Mouse (Mus musculus) stomach, postnatal 0 days (tissue): Measurements from ENCODE around the gene Glipr2. TPM values are rescaled to one million over a fixed set of nuclear protein-coding genes. Genes with fewer than 3 reads are reported as not detected.
A peak's percentile ranks its signal among the peaks of the same experiment; 100 is the strongest.

Experiments used
- ATAC-seq: fragments of 200-750 bp; cut with Nextera tagmentation; 2 replicates; pipeline ENCODE4 v1.8.0; 2017; ENCODE audit not compliant: low FRiP score, low TSS enrichment
- DNase-seq: peaks from one replicate; pipeline ENCODE4 v3.0.0-alpha.2; 2016; ENCODE audit warnings: low spot score
- H3K27ac ChIP-seq: fragments of 300-500 bp; sonication (generic); replicated peaks from 2 replicates; pipeline ENCODE4 v1.5.1; 2014; ENCODE audit warnings: mild to moderate bottlenecking, control low read depth
- H3K27me3 ChIP-seq: fragments of 300-500 bp; sonication (generic); 2 replicates; pipeline ENCODE4 v1.6.1; 2014; ENCODE audit warnings: low read length; ENCODE audit not compliant: control insufficient read depth, insufficient read depth
- H3K36me3 ChIP-seq: fragments of 300-500 bp; sonication (generic); 2 replicates; pipeline ENCODE4 v1.6.1; 2014; ENCODE audit warnings: low read length, mixed read lengths; ENCODE audit not compliant: control insufficient read depth, insufficient read depth
- H3K4me1 ChIP-seq: fragments of 300-500 bp; sonication (generic); replicated peaks from 2 replicates; pipeline ENCODE4 v1.6.1; 2014; ENCODE audit warnings: antibody characterized with exemption; ENCODE audit not compliant: control insufficient read depth, insufficient read depth
- H3K4me2 ChIP-seq: fragments of 300-500 bp; sonication (generic); replicated peaks from 2 replicates; pipeline ENCODE4 v1.6.1; 2014; ENCODE audit warnings: low read depth, mild to moderate bottlenecking, control low read depth, moderate library complexity
- H3K4me3 ChIP-seq: fragments of 300-500 bp; sonication (generic); 2 replicates; pipeline ENCODE4 v1.5.1; 2014; ENCODE audit warnings: low read depth, low read length, control low read depth
- H3K9ac ChIP-seq: fragments of 300-500 bp; sonication (generic); 2 replicates; pipeline ENCODE4 v1.6.1; 2014; ENCODE audit warnings: mild to moderate bottlenecking, low read length, control low read depth, mixed read lengths
- H3K9me3 ChIP-seq: fragments of 300-500 bp; sonication (generic); 2 replicates; pipeline ENCODE4 v1.6.1; 2016; ENCODE audit warnings: low read length; ENCODE audit not compliant: control insufficient read depth
- CTCF ChIP-seq: IDR thresholded peaks from 2 replicates; pipeline ENCODE4 v1.5.1; 2016; ENCODE audit warnings: antibody characterized with exemption, low read depth, mild to moderate bottlenecking, moderate library complexity
- EP300 ChIP-seq: optimal IDR thresholded peaks from 2 replicates; pipeline ENCODE3; 2016; ENCODE audit warnings: antibody characterized with exemption
- WGBS: fragments of 180-500 bp; shearing (Covaris S2); extraction: QIAGEN DNeasy Blood & Tissue Kit; methylation state at CpG from one replicate; pipeline ENCODE4 v1.1.7; 2014; 5-methylcytosine and 5-hydroxymethylcytosine counted together
- polyA plus RNA-seq: library from polyadenylated mRNA; unstranded; fragments of >200 nt; fragmentation: Nextera tagmentation; extraction: Ambion mirVana; gene quantifications from 2 replicates; pipeline ENCODE4 v1.2.1, GENCODE M21; 2015

The Glipr2 gene
- polyA plus RNA-seq, 1 experiment from 2014 or later: 46.4 TPM

DNA sequence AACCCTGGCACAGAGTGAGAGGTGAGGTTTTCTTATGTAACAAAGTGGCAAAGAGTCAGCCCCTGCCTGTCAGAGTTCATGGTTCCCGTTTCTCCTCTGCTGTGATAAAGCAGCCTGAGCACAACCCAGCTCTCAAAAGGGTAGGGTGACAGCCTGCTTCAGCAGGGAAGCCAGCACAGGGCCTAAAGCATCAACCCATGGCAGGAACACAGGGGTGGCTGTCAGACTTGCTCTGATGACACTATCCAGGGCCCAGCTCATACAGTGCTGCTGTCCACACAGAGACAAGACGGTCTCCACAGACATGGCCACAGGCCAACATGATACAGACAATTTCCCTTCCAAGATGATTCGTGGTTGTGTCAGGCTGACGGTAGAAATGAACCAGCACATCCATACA lies 25.3 kb upstream of the Glipr2 start:
- 0 out of 2 replicates have a peak, but pooled peaks cover 2% of the 10 kb centered on the region for H3K36me3 ChIP-seq
- 70% methylated on average over 4 of the region's 4 CpGs for WGBS
- H3K4me2 ChIP-seq: no peak overlapping the region
- no peak for DNase-seq
- no peaks in the 10 kb centered on the region for H3K27me3 ChIP-seq
- H3K27ac ChIP-seq: no peak overlapping the region
- no peaks in the 10 kb centered on the region for H3K9me3 ChIP-seq
- no peak overlapping the region for H3K4me3 ChIP-seq
- no peaks in the 10 kb centered on the region for H3K4me1 ChIP-seq
- 0 out of 2 replicates have a peak, but pooled peaks have one; percentile 38 for ATAC-seq
- no peak overlapping the region for H3K9ac ChIP-seq
- TF ChIP-seq EP300: no peak
- TF ChIP-seq CTCF: no peak

DNA sequence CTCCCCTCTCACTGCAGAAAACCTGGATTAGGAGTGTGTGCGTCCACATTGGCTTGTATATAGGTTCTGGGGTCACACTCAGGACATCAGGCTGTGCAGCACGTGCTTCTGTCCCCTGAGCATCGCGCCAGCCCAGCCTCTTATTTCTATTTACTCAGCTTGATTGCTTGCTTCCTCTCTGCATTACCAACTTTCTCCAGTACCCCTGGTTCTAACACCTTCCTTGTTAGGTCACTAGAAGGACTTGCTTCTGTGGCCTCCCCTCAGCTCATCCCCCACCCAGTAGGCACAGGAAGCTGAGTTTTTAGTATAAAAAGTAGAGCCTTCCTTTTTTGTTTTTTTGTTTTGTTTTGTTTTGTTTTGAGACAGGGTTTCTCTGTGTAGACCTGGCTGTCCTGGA lies 21.0 kb upstream of the Glipr2 start:
- H3K27me3 ChIP-seq: no peaks in the 10 kb centered on the region
- no peaks in the 10 kb centered on the region for H3K4me1 ChIP-seq
- no peaks in the 10 kb centered on the region for H3K9me3 ChIP-seq
- no peak overlapping the region for H3K4me2 ChIP-seq
- 68% methylated on average over 4 of the region's 4 CpGs for WGBS
- H3K9ac ChIP-seq: no peak overlapping the region
- DNase-seq: no peak
- H3K27ac ChIP-seq: no peak overlapping the region
- no peaks in the 10 kb centered on the region for H3K36me3 ChIP-seq
- H3K4me3 ChIP-seq: no peak overlapping the region
- no peak for TF ChIP-seq CTCF
- no peak for TF ChIP-seq EP300
- no peak for ATAC-seq

DNA sequence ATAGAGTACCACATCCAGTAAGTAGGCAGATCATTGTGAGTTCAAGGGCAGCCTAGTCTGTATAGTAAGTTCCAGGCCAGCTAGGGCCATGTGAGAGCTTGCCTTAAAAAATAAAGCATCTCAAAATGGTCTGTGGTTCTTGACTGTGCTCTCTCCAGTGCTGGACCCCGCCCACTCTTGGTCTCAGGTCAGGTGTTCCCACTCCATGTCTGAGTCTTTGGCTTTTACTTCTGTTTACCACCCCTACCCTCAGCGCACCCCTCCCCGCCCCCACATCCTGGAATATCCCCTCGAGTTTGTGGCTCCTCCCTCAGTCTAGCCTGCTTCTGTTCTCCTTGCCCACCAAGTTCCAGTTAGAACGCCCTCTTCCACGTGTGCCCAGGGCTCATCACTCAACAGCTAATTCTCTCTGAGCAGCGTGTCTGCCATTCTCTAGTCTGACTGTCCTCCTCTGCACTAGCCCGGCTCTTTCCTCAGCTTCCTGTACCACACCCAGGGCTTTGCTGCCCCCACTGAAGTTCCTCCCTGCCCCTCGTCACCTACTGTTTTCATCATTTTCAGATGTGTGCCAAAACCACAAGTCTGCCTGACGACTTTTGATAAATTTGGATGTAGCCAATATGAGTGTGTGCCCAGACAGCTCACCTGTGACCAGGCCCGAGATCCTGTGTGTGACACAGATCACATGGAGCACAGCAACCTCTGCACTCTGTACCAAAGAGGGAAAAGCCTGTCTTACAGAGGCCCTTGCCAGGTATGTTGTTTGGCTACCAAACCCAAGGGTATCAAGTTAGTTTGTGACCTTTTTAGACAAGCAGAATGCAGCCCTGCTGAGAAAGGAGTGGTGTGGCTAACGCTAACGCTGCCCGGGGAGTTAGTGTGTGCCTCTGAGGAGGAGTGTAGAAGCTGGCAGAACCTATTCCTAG lies 20.2 kb upstream of the Glipr2 start:
- TF ChIP-seq EP300 (no peak), CTCF (no peak)
- no peak overlapping the region for H3K9ac ChIP-seq
- no peaks in the 10 kb centered on the region for H3K4me1 ChIP-seq
- no peak overlapping the region for H3K27ac ChIP-seq
- H3K27me3 ChIP-seq: no peaks in the 10 kb centered on the region
- H3K9me3 ChIP-seq: no peaks in the 10 kb centered on the region
- WGBS: 66% methylated on average over 14 of the region's 14 CpGs
- ATAC-seq (no peak), DNase-seq (no peak)
- H3K4me3 ChIP-seq: no peak overlapping the region
- H3K4me2 ChIP-seq: no peak overlapping the region
- no peaks in the 10 kb centered on the region for H3K36me3 ChIP-seq

DNA sequence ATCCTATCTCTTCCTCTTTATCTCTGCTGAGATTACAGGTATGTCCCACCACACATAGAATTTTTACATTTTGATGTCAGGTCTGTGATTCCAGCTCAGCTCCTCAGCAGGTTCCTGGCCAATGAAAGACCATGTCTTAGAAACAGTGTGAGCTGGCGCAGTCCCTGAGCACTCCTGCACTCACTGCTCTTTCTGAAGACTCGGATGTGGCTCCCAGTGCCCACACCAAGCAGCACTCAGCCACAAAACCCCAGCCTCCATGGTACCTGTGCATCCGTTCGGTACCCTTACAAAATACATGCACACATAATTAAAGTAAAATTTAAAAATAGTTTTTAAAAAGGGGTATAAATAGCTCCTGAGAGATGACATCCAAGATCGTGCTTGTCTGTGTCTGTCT lies 15.9 kb upstream of the Glipr2 start:
- ATAC-seq (no peak), DNase-seq (no peak)
- H3K36me3 ChIP-seq: peaks cover 4% of the 10 kb centered on the region; the same call in 1 of the 2 replicates
- 89% methylated on average over 5 of the region's 5 CpGs for WGBS
- H3K27ac ChIP-seq: no peak overlapping the region
- H3K4me3 ChIP-seq: no peak overlapping the region
- no peak overlapping the region for H3K9ac ChIP-seq
- H3K4me1 ChIP-seq: no peaks in the 10 kb centered on the region
- H3K4me2 ChIP-seq: no peak overlapping the region
- no peaks in the 10 kb centered on the region for H3K9me3 ChIP-seq
- TF ChIP-seq CTCF: no peak
- no peak for TF ChIP-seq EP300
- no peaks in the 10 kb centered on the region for H3K27me3 ChIP-seq

DNA sequence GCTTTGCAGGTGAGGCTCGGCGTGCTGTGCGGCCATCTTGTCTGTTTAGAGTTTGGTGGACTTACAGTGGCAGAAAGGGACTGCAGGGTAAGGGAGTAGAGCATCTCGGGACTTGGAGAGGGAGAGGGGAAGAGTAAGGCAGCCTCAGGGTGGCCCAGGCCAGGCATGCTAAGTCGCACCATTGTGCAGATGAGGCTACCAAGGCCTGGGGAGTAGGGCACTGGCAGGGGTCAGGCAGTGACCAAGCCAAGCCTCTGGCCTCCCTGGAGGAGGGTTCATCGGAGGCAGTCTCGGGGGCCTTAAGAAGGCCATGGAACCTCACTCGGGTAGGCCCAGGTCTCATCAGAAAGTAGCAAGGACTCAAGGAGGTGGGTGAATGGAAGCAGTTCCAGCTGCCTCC lies 14.8 kb upstream of the Glipr2 start:
- WGBS: 90% methylated on average over 8 of the region's 8 CpGs
- no peak for ATAC-seq
- H3K27me3 ChIP-seq: no peaks in the 10 kb centered on the region

DNA sequence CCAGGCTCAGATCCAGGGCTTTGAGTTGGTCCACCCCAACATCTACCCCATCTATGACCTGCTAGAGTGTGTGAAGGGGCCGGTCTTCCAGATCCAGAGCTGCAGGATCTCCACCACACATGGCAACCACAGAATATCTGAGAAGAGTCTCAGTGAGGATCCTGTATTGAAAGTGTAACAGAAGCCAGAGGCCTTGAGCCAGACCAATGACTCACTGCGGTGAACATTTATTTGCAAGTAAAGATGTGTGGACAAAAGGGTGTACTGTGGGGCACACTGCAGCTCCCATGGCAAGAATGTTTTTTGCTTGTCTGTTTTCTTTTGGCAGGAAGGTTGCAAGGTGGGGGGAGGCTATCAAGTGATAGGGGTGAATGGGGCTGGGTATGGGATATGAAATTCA lies 9.6 kb upstream of the Glipr2 start:
- Histone ChIP-seq H3K36me3 (peaks cover 3% of the 10 kb centered on the region; the same call in 1 of the 2 replicates), H3K27ac (no peak overlapping the region), H3K4me3 (no peak overlapping the region), H3K4me2 (no peak overlapping the region), H3K9me3 (no peaks in the 10 kb centered on the region), H3K4me1 (no peaks in the 10 kb centered on the region), H3K9ac (no peak overlapping the region), H3K27me3 (no peaks in the 10 kb centered on the region)
- ATAC-seq (no peak), DNase-seq (no peak)
- WGBS: 98% methylated on average over 2 of the region's 2 CpGs
- TF ChIP-seq CTCF: no peak
- no peak for TF ChIP-seq EP300

More for the DNA sequence above, 14.8 kb upstream of the Glipr2 start:
- Histone ChIP-seq H3K4me1 (no peaks in the 10 kb centered on the region), H3K9ac (no peak overlapping the region), H3K36me3 (peaks cover 4% of the 10 kb centered on the region; the same call in 1 of the 2 replicates), H3K9me3 (no peaks in the 10 kb centered on the region), H3K27ac (no peak overlapping the region), H3K4me2 (no peak overlapping the region), H3K4me3 (no peak overlapping the region)
- TF ChIP-seq CTCF (no peak), EP300 (no peak)
- no peak for DNase-seq
